Mouse (Mus musculus) stomach, postnatal 0 days (tissue): Measurements from ENCODE around the gene Slc8a2. TPM values are rescaled to one million over a fixed set of nuclear protein-coding genes. Genes with fewer than 3 reads are reported as not detected.

ENCODE experiments used
- ATAC-seq: fragments of 200-750 bp; cut with Nextera tagmentation; 2 replicates; pipeline ENCODE4 v1.8.0; 2017; ENCODE audit not compliant: low FRiP score, low TSS enrichment
- DNase-seq: peaks from one replicate; pipeline ENCODE4 v3.0.0-alpha.2; 2016; ENCODE audit warnings: low spot score
- H3K27ac ChIP-seq: fragments of 300-500 bp; sonication (generic); replicated peaks from 2 replicates; pipeline ENCODE4 v1.5.1; 2014; ENCODE audit warnings: mild to moderate bottlenecking, control low read depth
- H3K27me3 ChIP-seq: fragments of 300-500 bp; sonication (generic); 2 replicates; pipeline ENCODE4 v1.6.1; 2014; ENCODE audit warnings: low read length; ENCODE audit not compliant: control insufficient read depth, insufficient read depth
- H3K36me3 ChIP-seq: fragments of 300-500 bp; sonication (generic); 2 replicates; pipeline ENCODE4 v1.6.1; 2014; ENCODE audit warnings: low read length, mixed read lengths; ENCODE audit not compliant: control insufficient read depth, insufficient read depth
- H3K4me1 ChIP-seq: fragments of 300-500 bp; sonication (generic); replicated peaks from 2 replicates; pipeline ENCODE4 v1.6.1; 2014; ENCODE audit warnings: antibody characterized with exemption; ENCODE audit not compliant: control insufficient read depth, insufficient read depth
- H3K4me2 ChIP-seq: fragments of 300-500 bp; sonication (generic); replicated peaks from 2 replicates; pipeline ENCODE4 v1.6.1; 2014; ENCODE audit warnings: low read depth, mild to moderate bottlenecking, control low read depth, moderate library complexity
- H3K4me3 ChIP-seq: fragments of 300-500 bp; sonication (generic); 2 replicates; pipeline ENCODE4 v1.5.1; 2014; ENCODE audit warnings: low read depth, low read length, control low read depth
- H3K9ac ChIP-seq: fragments of 300-500 bp; sonication (generic); 2 replicates; pipeline ENCODE4 v1.6.1; 2014; ENCODE audit warnings: mild to moderate bottlenecking, low read length, control low read depth, mixed read lengths
- H3K9me3 ChIP-seq: fragments of 300-500 bp; sonication (generic); 2 replicates; pipeline ENCODE4 v1.6.1; 2016; ENCODE audit warnings: low read length; ENCODE audit not compliant: control insufficient read depth
- CTCF ChIP-seq: IDR thresholded peaks from 2 replicates; pipeline ENCODE4 v1.5.1; 2016; ENCODE audit warnings: antibody characterized with exemption, low read depth, mild to moderate bottlenecking, moderate library complexity
- EP300 ChIP-seq: optimal IDR thresholded peaks from 2 replicates; pipeline ENCODE3; 2016; ENCODE audit warnings: antibody characterized with exemption
- WGBS: fragments of 180-500 bp; shearing (Covaris S2); extraction: QIAGEN DNeasy Blood & Tissue Kit; methylation state at CpG from one replicate; pipeline ENCODE4 v1.1.7; 2014; 5-methylcytosine and 5-hydroxymethylcytosine counted together
- polyA plus RNA-seq: library from polyadenylated mRNA; unstranded; fragments of >200 nt; fragmentation: Nextera tagmentation; extraction: Ambion mirVana; gene quantifications from 2 replicates; pipeline ENCODE4 v1.2.1, GENCODE M21; 2015

Gene Slc8a2
- polyA plus RNA-seq, 1 experiment from 2014 or later = 0.11 TPM

- Histone ChIP-seq H3K9ac (0 out of 2 replicates have a peak overlapping the region, but pooled peaks have one; percentile 8), H3K4me2 (peak overlapping the region; percentile 71; the same call in 1 of the 2 replicates), H3K27ac (peak overlapping the region; percentile 67; the same call in 1 of the 2 replicates), H3K4me3 (no peak overlapping the region), H3K9me3 (no peaks in the 10 kb centered on the region), H3K36me3 (peaks cover 4% of the 10 kb centered on the region), H3K4me1 (no peaks in the 10 kb centered on the region), H3K27me3 (no peaks in the 10 kb centered on the region)
- ATAC-seq (no peak), DNase-seq (no peak)
- TF ChIP-seq EP300 (no peak), CTCF (no peak)
- 61% methylated on average over 5 of the region's 5 CpGs for WGBS
Measured at GRCm38 (mm10) chr7:16128899-16129298, 727 bp upstream of the Slc8a2 start.

DNA sequence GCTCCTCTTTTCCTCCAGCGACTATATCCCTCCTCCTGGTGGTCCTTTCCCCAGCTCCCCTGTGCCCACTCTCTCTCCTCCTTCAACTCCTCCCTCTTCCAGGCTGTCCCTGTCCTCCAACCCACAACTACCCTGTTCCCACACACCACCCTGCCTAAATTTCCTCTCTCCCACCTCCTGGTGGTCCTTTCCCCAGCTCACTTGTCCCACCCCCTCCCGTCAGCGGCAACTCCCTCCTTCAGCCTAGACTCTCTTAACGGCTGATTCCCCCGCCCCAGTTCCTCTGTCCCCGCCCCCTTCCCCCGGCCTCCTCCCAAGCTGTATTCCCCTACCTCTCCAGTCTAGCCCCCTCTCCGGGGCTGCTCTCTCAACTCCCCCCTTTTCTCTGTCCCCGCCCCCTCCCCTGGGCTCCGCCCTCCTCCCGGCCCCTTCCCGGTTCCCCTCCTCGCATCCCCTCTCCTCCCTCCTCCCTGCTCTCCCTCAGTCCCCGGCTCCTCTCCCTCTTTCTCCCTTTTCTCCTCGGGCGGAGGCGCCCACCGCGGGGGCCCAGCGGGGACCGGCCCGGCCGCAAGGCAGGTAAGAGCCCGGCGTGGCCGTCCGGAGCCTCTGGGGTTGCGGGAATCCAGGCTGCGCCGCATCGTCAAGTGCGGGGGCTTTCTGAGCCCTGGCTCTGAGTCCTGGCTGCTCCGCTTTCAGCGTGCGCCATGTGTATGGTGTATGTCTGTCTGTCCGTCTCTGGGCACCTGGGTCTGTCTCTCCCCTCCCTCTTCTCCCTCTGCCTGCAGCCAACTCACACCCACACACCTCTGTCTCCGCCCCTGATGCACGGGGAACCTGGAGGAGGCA, 443 bp downstream of the Slc8a2 start:
- H3K4me3 ChIP-seq = peak overlapping the region; percentile 47
- H3K27ac ChIP-seq = peak overlapping the region; percentile 67
- H3K27me3 ChIP-seq = no peaks in the 10 kb centered on the region
- no peaks in the 10 kb centered on the region for H3K9me3 ChIP-seq
- DNase-seq = peak; percentile 67
- TF ChIP-seq EP300 (no peak), CTCF (peak; percentile 24; the same call in 1 of the 2 replicates)
- WGBS = under 1% methylated on average over 32 of the region's 38 CpGs
- H3K36me3 ChIP-seq = peaks cover 4% of the 10 kb centered on the region
- H3K9ac ChIP-seq = peak overlapping the region; percentile 63
- no peaks in the 10 kb centered on the region for H3K4me1 ChIP-seq
- peak overlapping the region; percentile 71 for H3K4me2 ChIP-seq
- peak; percentile 75 for ATAC-seq

DNA sequence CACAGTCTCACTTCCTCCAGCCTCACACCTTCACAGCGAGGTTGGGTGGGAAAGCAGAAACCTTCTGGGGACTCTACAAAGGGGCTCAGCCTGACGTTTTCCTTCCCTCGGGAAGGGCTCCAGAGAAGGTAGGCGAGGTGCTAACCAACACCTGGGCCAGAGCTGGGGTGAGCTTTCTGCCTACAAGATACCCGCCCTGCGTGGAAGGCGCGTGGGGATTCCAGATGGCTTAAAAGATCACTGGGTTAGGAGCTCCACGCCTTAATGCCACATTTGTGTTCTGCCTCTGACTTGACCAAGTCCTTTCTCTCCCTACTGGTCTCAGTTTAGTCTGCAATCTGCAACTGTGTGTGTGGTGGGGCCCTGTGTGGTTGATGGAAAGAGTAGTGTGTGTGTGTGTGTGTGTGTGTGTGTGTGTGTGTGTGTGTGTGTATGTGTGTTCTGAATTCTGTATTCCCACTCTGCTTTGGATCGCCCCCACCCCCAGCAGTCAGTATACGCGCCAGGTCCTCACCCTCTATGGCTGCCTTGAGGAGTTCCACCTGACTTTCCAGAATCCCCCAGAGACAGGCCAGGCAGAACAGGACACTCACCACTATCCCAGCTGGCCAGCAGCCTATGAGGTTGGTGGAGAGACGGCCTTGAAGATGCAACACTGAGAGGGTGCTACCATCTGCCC, 1.5 kb downstream of the Slc8a2 start:
- peak overlapping the region; percentile 71 for H3K4me2 ChIP-seq
- ATAC-seq (no peak), DNase-seq (no peak)
- H3K4me1 ChIP-seq = no peaks in the 10 kb centered on the region
- 0 out of 2 replicates have a peak overlapping the region, but pooled peaks have one; percentile 23 for H3K9ac ChIP-seq
- peaks cover under 1% of the 10 kb centered on the region; the same call in 1 of the 2 replicates for H3K36me3 ChIP-seq
- WGBS = 14% methylated on average over 13 of the region's 13 CpGs
- H3K4me3 ChIP-seq = 0 out of 2 replicates have a peak overlapping the region, but pooled peaks have one; percentile 47
- H3K9me3 ChIP-seq = no peaks in the 10 kb centered on the region
- H3K27ac ChIP-seq = no peak overlapping the region
- TF ChIP-seq CTCF (no peak), EP300 (no peak)
- no peaks in the 10 kb centered on the region for H3K27me3 ChIP-seq

DNA sequence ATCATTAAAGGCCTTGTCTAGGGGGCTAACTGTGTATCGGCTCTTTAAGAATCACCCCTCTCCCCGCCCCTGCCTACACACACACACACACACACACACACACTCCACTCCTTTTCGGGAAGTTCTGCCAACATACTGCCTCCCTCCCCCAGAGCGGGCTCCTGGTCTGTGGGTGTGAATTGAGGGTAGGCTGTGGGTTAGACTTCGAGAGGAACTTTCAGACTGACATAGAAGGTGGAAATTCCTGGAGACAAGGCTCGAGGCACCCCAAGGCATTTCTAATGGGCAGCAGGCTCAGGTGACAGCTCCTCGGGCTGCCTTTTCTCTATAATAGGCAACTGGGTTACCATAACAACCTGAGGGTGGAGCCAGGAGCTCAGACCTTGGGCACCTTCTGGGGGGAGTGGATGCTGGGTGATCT, 2.5 kb downstream of the Slc8a2 start:
- TF ChIP-seq EP300 (no peak), CTCF (no peak)
- Histone ChIP-seq H3K4me2 (peak overlapping the region; percentile 31; the same call in 1 of the 2 replicates), H3K27me3 (no peaks in the 10 kb centered on the region), H3K4me3 (no peak overlapping the region), H3K9me3 (no peaks in the 10 kb centered on the region), H3K36me3 (no peaks in the 10 kb centered on the region), H3K9ac (no peak overlapping the region), H3K4me1 (no peaks in the 10 kb centered on the region), H3K27ac (no peak overlapping the region)
- DNase-seq (no peak), ATAC-seq (no peak)
- WGBS = 11% methylated on average over 7 of the region's 7 CpGs

DNA sequence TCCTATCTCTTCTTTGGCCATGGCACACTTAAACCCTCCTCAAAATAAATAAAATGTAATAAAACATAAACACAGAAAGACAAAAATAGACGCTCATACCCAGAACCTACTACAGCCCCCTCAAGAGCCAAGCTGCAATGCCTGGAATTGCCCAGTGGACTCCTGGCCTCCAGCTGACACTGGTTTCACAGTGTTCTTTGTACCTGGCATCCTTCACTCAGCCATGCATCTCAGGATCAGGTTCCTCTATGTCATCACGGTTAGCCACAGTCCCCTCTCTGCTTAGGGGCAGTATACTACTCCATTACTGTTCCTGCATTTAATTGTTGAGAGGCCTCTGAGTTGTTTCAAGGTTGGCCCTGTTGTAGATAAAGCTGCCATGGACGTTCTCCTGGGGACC, 3.3 kb downstream of the Slc8a2 start:
- no peak overlapping the region for H3K4me3 ChIP-seq
- H3K27ac ChIP-seq = no peak overlapping the region
- DNase-seq (no peak), ATAC-seq (no peak)
- no peaks in the 10 kb centered on the region for H3K36me3 ChIP-seq
- no peaks in the 10 kb centered on the region for H3K4me1 ChIP-seq
- TF ChIP-seq CTCF (no peak), EP300 (no peak)
- no peaks in the 10 kb centered on the region for H3K9me3 ChIP-seq
- no peaks in the 10 kb centered on the region for H3K27me3 ChIP-seq
- 59% methylated on average over 3 of the region's 3 CpGs for WGBS
- H3K4me2 ChIP-seq = no peak overlapping the region
- H3K9ac ChIP-seq = no peak overlapping the region
